Mouse (Mus musculus) heart, embryonic 10.5 days (tissue): Measurements from ENCODE around the gene Hist1h3f. TPM values are rescaled to one million over a fixed set of nuclear protein-coding genes. Genes with fewer than 3 reads are reported as not detected.
A peak's percentile ranks its signal among the peaks of the same experiment; 100 is the strongest.
"Not testable (repeated sequence)": the region's sequence is repeated elsewhere in the genome, so short reads cannot be mapped to it uniquely, and the experiment has no call there.

Experiments
- DNase-seq: peaks from one replicate; pipeline ENCODE4 v3.0.0-alpha.2; 2017; ENCODE audit warnings: low spot score
- H3K27ac ChIP-seq: fragments of 300-500 bp; sonication (generic); 2 replicates; pipeline ENCODE4 v1.5.1; 2016; ENCODE audit warnings: mild to moderate bottlenecking
- H3K27me3 ChIP-seq: fragments of 300-500 bp; sonication (generic); 2 replicates; pipeline ENCODE4 v1.6.1; 2016; ENCODE audit warnings: mild to moderate bottlenecking; ENCODE audit not compliant: poor library complexity, insufficient read depth, severe bottlenecking
- H3K36me3 ChIP-seq: fragments of 300-500 bp; sonication (generic); 2 replicates; pipeline ENCODE4 v1.6.1; 2016; ENCODE audit warnings: mild to moderate bottlenecking, moderate library complexity
- H3K4me1 ChIP-seq: fragments of 300-500 bp; sonication (generic); 2 replicates; pipeline ENCODE4 v1.6.1; 2016; ENCODE audit warnings: mild to moderate bottlenecking
- H3K4me3 ChIP-seq: fragments of 300-500 bp; sonication (generic); 2 replicates; pipeline ENCODE4 v1.5.1; 2016; ENCODE audit warnings: mild to moderate bottlenecking, moderate library complexity
- H3K9me3 ChIP-seq: fragments of 300-500 bp; sonication (generic); 2 replicates; pipeline ENCODE4 v1.6.1; 2016; ENCODE audit warnings: mild to moderate bottlenecking, moderate library complexity
- WGBS: fragments of 180-500 bp; shearing (Covaris S2); methylation state at CpG from one replicate; pipeline ENCODE4 v1.1.7; 2016; 5-methylcytosine and 5-hydroxymethylcytosine counted together
- microRNA-seq: library from miRNA; unstranded; fragments of <30 nt; microRNA quantifications from one replicate; pipeline ENCODE4, GENCODE M21; 2017
- polyA plus RNA-seq: library from polyadenylated mRNA; unstranded; fragments of >200 nt; fragmentation: Nextera tagmentation; extraction: Ambion mirVana; gene quantifications from 2 replicates; pipeline ENCODE4 v1.2.1, GENCODE M21; 2016

Hist1h3f gene
- polyA plus RNA-seq, 1 experiment from 2014 or later, result 0.99 TPM

DNA sequence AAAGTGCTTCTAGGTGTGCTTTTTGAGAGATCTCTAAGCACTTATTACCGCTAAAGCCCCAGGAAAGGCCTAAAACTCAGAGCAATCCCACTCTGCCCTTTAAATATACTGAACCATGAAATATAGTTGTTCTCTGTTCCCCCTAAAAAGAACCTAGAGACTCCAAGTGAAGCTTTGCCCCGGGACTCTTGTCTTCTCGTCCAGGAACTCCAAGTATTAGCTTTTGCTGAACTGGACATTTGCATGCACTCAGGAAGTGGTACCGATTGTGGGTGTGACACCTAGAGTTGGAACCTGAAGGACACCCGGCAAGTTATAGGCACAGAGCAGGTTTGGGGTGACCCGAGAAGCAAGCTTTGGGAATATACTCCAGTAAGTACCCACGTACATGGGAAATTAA, 47.4 kb downstream of the Hist1h3f start:
- WGBS, result 89% methylated on average over 7 of the region's 7 CpGs
- H3K9me3 ChIP-seq, result no peaks in the 10 kb centered on the region
- peaks cover 15% of the 10 kb centered on the region for H3K4me1 ChIP-seq
- no peak overlapping the region for H3K27ac ChIP-seq
- DNase-seq, result no peak
- no peak overlapping the region for H3K4me3 ChIP-seq
- no peaks in the 10 kb centered on the region for H3K36me3 ChIP-seq
- H3K27me3 ChIP-seq, result no peaks in the 10 kb centered on the region

DNA sequence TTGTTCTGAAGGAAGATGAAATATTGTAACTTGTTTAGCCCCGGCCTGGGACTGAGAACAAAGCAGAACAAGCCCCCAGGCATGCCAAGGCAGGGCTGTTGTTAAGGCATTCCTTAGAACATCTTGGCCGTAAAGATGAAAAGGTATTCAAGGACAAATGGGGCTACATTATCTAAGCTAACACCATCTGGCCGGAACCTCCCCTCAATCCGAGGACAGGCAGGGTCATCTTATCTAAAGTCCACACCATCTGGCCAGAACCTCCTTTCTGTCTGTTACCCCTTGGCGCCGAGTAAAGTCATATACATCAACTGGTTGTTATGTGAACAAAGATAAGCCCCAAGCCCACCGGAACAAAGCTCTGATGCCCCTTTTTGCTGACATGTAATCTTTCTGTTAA, 48.0 kb downstream of the Hist1h3f start:
- not testable (repeated sequence) for DNase-seq, H3K4me3 ChIP-seq, H3K9me3 ChIP-seq, H3K27me3 ChIP-seq, H3K36me3 ChIP-seq, H3K27ac ChIP-seq
- 73% methylated on average over 7 of the region's 7 CpGs for WGBS
- H3K4me1 ChIP-seq, result peaks cover 11% of the 10 kb centered on the region

DNA sequence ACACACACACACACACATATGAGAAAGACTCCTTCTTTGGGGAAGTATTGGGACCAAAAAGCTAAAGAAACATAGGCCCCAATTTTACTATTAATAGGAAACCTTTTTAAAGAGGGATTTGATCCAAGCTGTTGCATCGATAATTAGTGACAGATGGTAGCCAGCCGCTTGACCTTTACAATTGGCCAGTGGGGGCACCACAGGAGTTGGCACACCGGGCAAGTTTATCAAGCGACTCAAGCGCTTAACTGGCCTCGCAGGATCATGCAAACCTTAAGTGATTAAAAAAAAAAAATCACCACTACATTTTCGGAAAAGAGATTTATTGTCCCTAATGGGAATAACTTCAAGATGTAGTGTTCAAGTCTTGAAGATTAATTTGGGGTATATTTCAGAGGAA, 48.8 kb downstream of the Hist1h3f start:
- Histone ChIP-seq H3K4me3 (no peak overlapping the region), H3K27ac (0 out of 2 replicates have a peak overlapping the region, but pooled peaks have one; percentile 12), H3K4me1 (peaks cover 8% of the 10 kb centered on the region; the same call in 1 of the 2 replicates), H3K9me3 (no peaks in the 10 kb centered on the region), H3K36me3 (no peaks in the 10 kb centered on the region), H3K27me3 (no peaks in the 10 kb centered on the region)
- WGBS, result 85% methylated on average over 7 of the region's 7 CpGs
- no peak for DNase-seq

GRCm38 (mm10) chr13:23593051-23593770, 49.4 kb downstream of the Hist1h3f start:
- 70% methylated on average over 5 of the region's 5 CpGs for WGBS
- Histone ChIP-seq H3K27me3 (no peaks in the 10 kb centered on the region), H3K9me3 (no peaks in the 10 kb centered on the region), H3K36me3 (no peaks in the 10 kb centered on the region), H3K4me3 (no peak overlapping the region), H3K27ac (0 out of 2 replicates have a peak overlapping the region, but pooled peaks have one; percentile 12), H3K4me1 (peaks cover 8% of the 10 kb centered on the region; the same call in 1 of the 2 replicates)
- no peak for DNase-seq

Small RNAs within 50 kb of the gene (microRNA-seq; reads per million reads assigned to microRNA genes)
- not detected for gene Gm44297
- gene Gm44359, result not detected
- gene Gm44394, result not detected
- 2.5 reads per million, percentile 2 among the genes with 10 or more reads in this experiment for gene n-TStga1

Other genes with a start within 250 kb of the Hist1h3f start
- 39.0 and 42.2 TPM in 2 replicates for gene Zfp322a, start 174.8 kb upstream of the Hist1h3f start, polyA plus RNA-seq
- gene Abt1, start 120.2 kb upstream of the Hist1h3f start, polyA plus RNA-seq, result 10.1 and 13.0 TPM in 2 replicates
- gene Btn1a1, start 78.2 kb upstream of the Hist1h3f start, polyA plus RNA-seq, result 0.04 and 0.96 TPM in 2 replicates
- 0.30 and 0.75 TPM in 2 replicates for gene Btn2a2, start 55.2 kb upstream of the Hist1h3f start, polyA plus RNA-seq
- gene Hist1h4h, start 13.0 kb upstream of the Hist1h3f start, polyA plus RNA-seq, result 2.5 and 2.8 TPM in 2 replicates
- 1.7 and 4.9 TPM in 2 replicates for gene Hist1h2af, start 10.1 kb upstream of the Hist1h3f start, polyA plus RNA-seq
- gene Hist1h3g, start 8.6 kb upstream of the Hist1h3f start, polyA plus RNA-seq, result 3.2 and 3.5 TPM in 2 replicates
- 0.22 and 0.73 TPM in 2 replicates for gene Hist1h2bh, start 660 bp upstream of the Hist1h3f start, polyA plus RNA-seq
- gene Hist1h4f, start 7.6 kb downstream of the Hist1h3f start, polyA plus RNA-seq, result 0.51 TPM in 1 of 2 replicates, not detected in the other
- 0.17 and 0.36 TPM in 2 replicates for gene Hist1h1d, start 9.2 kb downstream of the Hist1h3f start, polyA plus RNA-seq
- 3.0 and 3.5 TPM in 2 replicates for gene Hist1h3e, start 18.3 kb downstream of the Hist1h3f start, polyA plus RNA-seq
- 39.9 and 49.4 TPM in 2 replicates for gene Hist1h2ae, start 27.2 kb downstream of the Hist1h3f start, polyA plus RNA-seq
- 2.8 and 4.8 TPM in 2 replicates for gene Hist1h2bg, start 27.3 kb downstream of the Hist1h3f start, polyA plus RNA-seq
- 1.1 and 1.8 TPM in 2 replicates for gene Hist1h2bf, start 30.1 kb downstream of the Hist1h3f start, polyA plus RNA-seq
- 0.54 and 1.1 TPM in 2 replicates for gene Hist1h2ad, start 30.3 kb downstream of the Hist1h3f start, polyA plus RNA-seq
- gene Hist1h3d, start 31.7 kb downstream of the Hist1h3f start, polyA plus RNA-seq, result 1.4 and 5.3 TPM in 2 replicates
- 41.9 and 60.3 TPM in 2 replicates for gene Hist1h4d, start 37.5 kb downstream of the Hist1h3f start, polyA plus RNA-seq
- 1.2 and 1.9 TPM in 2 replicates for gene Hist1h2be, start 77.1 kb downstream of the Hist1h3f start, polyA plus RNA-seq
- 9.5 and 11.1 TPM in 2 replicates for gene Hist1h1e, start 78.5 kb downstream of the Hist1h3f start, polyA plus RNA-seq
- 0.63 and 0.84 TPM in 2 replicates for gene Hist1h2ac, start 139.9 kb downstream of the Hist1h3f start, polyA plus RNA-seq
- 24.3 and 29.4 TPM in 2 replicates for gene Hist1h2bc, start 140.1 kb downstream of the Hist1h3f start, polyA plus RNA-seq
- 0.24 TPM in 1 of 2 replicates, not detected in the other for gene Hist1h1t, start 151.8 kb downstream of the Hist1h3f start, polyA plus RNA-seq
- gene Hist1h4c, start 154.4 kb downstream of the Hist1h3f start, polyA plus RNA-seq, result 3.2 and 3.3 TPM in 2 replicates
- gene Hfe, start 166.8 kb downstream of the Hist1h3f start, polyA plus RNA-seq, result 5.2 and 8.3 TPM in 2 replicates
- gene Hist1h1c, start 194.8 kb downstream of the Hist1h3f start, polyA plus RNA-seq, result 17.2 TPM in 2 replicates
- gene Hist1h3c, start 201.6 kb downstream of the Hist1h3f start, polyA plus RNA-seq, result 4.2 and 4.4 TPM in 2 replicates
- 1.4 and 2.9 TPM in 2 replicates for gene Hist1h2bb, start 202.7 kb downstream of the Hist1h3f start, polyA plus RNA-seq
- 16.1 and 23.3 TPM in 2 replicates for gene Hist1h2ab, start 207.1 kb downstream of the Hist1h3f start, polyA plus RNA-seq
- gene Hist1h3b, start 208.2 kb downstream of the Hist1h3f start, polyA plus RNA-seq, result 2.6 and 3.2 TPM in 2 replicates
- 3.4 and 4.4 TPM in 2 replicates for gene Hist1h4b, start 213.0 kb downstream of the Hist1h3f start, polyA plus RNA-seq
- gene Hist1h4a, start 217.2 kb downstream of the Hist1h3f start, polyA plus RNA-seq, result 0.28 TPM in 1 of 2 replicates, not detected in the other
- 2.0 and 3.2 TPM in 2 replicates for gene Hist1h3a, start 218.3 kb downstream of the Hist1h3f start, polyA plus RNA-seq
- 1.2 and 1.4 TPM in 2 replicates for gene Hist1h1a, start 219.6 kb downstream of the Hist1h3f start, polyA plus RNA-seq
- gene Trim38, start 225.9 kb downstream of the Hist1h3f start, polyA plus RNA-seq, result 0.14 TPM in 1 of 2 replicates, not detected in the other